Mouse (Mus musculus) adrenal gland (tissue): Measurements from ENCODE around the gene Anapc15.
"Not testable (repeated sequence)": the region's sequence is repeated elsewhere in the genome, so short reads cannot be mapped to it uniquely, and the experiment has no call there.

Source experiments
- intact Hi-C: fragments of 180-260 bp; cut with DNase I; formaldehyde crosslinking; loops from one replicate; pipeline ENCODE4 v1.15.1; 2025

Gene Anapc15

GRCm38 (mm10) chr7:101888460-101888859, 24.9 kb downstream of the Anapc15 start:
- intact Hi-C loops = no loop called here

DNA sequence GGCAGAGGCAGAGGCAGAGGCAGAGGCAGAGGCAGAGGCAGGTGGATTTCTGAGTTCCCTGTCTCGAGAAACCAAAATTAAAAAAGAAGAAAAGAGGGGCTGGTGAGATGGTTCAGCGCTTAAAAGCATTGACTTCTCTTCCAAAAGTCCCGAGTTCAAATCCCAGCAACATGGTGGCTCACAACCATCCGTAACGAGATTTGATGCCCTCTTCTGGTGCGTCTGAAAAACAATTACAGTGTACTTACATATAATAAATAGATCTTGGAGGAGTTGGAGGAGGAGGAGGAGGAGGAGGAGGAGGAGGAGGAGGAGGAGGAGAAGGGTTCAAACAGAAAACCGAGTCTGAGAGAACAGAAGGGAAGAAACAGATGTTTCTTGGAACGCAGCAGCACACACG, 32.2 kb downstream of the Anapc15 start:
- intact Hi-C loops = loop anchor here (5.0 kb wide), 1 partner anchor 58 kb away; the partner anchor contains the start of gene Inppl1

GRCm38 (mm10) chr7:101896104-101897066, 32.9 kb downstream of the Anapc15 start:
- intact Hi-C loops = loop anchor here (5.0 kb wide), 1 partner anchor 59 kb away; the partner anchor contains the start of gene Inppl1

- intact Hi-C loops = no loop called here
Observed at GRCm38 (mm10) chr7:101900331-101901097, 37.0 kb downstream of the Anapc15 start.

DNA sequence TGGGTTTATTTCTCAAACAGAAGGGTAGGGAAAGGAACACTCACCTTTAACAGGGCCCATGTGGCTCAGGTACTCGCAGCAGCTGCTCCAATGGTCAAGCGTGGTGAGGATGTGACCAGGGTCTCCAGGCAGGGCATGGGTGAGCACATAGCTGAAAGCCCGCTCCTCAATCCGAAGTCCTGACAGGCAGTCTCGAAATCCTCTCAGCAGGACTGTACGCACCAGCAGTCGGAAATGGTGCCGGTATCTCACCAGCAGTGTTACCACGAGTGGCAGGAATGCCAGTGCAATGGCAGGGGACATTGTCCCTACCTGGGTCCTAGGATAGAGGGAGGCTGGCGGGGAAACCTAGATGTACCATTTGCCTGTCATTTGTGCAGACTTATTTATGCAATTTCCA, 38.5 kb downstream of the Anapc15 start:
- intact Hi-C loops = no loop called here

DNA sequence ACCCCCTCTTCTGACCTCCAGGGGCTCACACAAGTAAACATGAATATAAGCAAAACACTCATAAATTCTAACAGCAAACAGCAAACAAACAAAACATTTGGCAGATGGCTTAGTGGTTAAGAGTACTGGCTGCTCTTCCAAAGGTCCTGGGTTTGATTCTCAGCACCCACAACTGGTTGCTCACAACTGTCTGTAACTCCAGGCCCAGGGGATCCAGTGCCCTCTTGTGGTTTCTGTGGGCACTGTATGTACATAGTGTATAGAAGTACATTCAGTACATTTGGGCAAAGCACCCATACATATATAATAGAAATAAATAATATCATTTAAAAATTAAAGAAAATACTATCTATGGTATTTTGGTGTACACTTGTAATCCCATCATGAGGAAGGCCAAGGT, 39.3 kb downstream of the Anapc15 start:
- intact Hi-C loops = no loop called here

- intact Hi-C loops = no loop called here
Observed at GRCm38 (mm10) chr7:101905561-101906286, 42.2 kb downstream of the Anapc15 start, which contains the start of gene Lamtor1. Gene Lamtor1 (plus strand): TSS chr7:101905904.

DNA sequence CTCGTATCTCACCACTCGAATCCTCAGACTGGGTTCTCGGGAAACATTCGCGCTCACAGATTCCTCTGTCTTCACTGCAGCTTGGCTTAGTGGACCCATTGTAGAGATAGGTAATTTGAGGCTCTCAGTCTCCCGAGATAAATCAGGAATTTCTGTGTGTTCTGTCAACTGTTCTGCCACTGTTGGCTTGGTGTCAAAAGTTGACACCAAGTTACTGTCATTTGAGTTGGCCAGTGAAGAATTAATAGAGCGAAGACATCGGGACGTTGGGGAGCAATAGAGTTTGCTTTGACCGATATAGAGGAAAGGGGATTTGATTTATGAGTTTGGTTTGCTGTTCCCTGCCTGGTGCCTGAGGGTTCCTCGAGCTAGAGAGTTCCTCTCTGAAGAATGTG, 42.8 kb downstream of the Anapc15 start, which contains the start of gene Tomt:
Tomt (minus strand) TSS at position 73 of the 395 bp plus-strand sequence.
- intact Hi-C loops = no loop called here

- intact Hi-C loops = no loop called here
Observed at GRCm38 (mm10) chr7:101906696-101907095, 43.2 kb downstream of the Anapc15 start.

- intact Hi-C loops = no loop called here
Observed at GRCm38 (mm10) chr7:101908367-101908766, 44.9 kb downstream of the Anapc15 start.

DNA sequence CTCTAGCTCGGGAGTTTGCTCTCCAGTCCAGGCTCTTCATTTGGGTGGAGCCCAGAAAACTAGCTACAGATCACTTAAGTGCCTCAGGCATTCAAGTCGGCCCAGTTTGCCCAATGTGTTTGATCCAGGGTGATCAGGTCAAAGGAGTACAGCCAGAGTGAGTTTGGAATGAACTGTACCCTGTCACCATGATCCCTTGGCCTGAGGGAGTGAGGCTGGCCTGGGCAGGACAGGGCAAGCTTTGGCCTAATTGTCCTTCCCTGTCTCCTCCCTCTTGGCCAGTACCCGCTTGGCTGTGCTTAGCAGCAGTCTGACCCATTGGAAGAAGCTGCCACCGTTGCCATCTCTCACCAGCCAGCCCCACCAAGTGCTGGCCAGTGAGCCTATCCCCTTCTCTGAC, 46.6 kb downstream of the Anapc15 start:
- intact Hi-C loops = no loop called here

DNA sequence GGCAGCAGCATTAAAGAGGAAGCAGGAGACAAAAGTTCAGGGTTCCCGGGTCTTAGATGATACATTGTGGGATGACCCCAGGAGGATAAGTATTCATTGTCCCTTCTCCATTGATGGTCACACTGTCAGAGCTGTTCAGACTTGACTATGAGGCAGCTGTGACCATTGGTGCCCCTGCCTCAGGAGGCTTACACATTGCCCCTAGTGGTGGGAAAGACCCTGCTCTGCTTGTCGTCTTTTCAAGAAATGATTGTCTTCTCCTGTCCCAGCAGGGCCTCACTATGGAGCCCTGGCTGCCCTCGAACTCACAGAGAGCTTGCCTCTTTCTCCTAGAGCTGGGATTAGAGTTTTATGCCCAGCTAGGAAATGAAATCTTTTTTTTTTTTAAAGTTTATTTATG, 48.5 kb downstream of the Anapc15 start:
- intact Hi-C loops = no loop called here

- intact Hi-C loops = loop anchor here (5.0 kb wide), 1 partner anchor 119 kb away; no protein-coding TSS in a partner anchor
Observed at GRCm38 (mm10) chr7:101918071-101918470, 54.6 kb downstream of the Anapc15 start.

- intact Hi-C loops = not testable (repeated sequence)
Observed at GRCm38 (mm10) chr7:101925892-101926291, 62.4 kb downstream of the Anapc15 start.

DNA sequence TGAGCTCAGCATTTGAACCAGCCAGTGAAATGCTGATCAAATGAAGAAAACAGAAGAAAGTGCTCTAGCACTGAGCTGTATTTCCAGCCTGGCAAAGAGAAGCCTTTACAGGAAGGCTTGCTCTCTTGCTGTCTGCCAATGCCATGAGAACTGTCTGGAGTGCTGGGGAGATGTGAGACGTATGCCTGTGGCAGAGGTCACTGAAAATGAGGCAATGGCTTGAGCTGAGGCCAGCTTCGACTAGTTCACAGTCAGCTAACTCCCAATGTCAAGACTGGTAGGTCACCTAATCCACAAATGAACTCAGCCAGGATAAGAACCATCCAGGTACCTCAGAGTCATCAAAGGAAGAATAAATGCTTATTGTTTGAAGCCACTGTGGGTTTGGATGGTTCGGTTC, 64.6 kb downstream of the Anapc15 start:
- intact Hi-C loops = no loop called here

GRCm38 (mm10) chr7:101932551-101932950, 69.0 kb downstream of the Anapc15 start:
- intact Hi-C loops = loop anchor here (5.0 kb wide), 1 partner anchor 40 kb away; no protein-coding TSS in a partner anchor

DNA sequence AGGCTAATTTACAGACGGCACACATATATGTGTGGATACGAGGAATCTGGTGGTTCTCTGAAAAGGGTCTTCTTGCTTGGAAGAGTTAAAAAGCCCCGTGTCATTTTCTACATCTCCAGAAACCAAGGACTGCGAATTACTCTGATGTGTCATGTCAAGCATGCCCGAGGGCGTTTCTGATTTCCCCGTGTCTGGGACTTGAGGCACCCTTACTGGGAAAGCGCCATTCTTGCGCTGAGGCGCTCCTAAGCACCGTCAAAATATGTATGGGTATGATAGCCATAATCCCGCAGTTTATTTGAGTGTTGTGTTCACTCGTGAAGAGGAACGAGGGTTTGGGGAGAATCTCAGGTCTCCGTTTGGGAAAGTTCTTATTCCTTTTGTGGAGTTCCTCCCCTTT, 69.8 kb downstream of the Anapc15 start:
- intact Hi-C loops = loop anchor here (5.0 kb wide), 1 partner anchor 39 kb away; no protein-coding TSS in a partner anchor

DNA sequence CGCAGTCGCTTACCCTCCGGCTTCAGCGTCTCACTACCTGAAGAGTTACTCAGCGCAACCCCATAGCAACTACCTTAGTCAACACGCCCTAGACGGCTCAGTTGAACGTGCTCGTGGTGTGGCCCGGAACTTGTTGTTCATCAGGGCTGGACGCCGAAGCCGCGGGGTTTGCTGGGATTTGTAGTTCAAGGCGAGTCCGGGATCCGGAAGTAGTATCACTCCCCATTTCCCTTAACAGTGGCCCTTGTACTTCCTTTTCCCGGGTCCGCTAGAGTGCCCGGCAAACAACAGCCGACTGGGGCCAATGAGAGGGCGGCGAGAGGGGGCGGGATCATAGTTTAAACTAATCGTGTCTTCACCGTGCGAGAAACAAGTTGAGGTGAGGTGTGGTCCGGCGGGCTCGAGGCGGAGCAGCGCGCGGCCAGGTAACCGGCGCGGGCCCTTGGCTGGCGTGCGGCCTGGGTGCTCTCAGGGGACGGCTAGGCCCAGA, 70.3 kb downstream of the Anapc15 start, which contains the start of the genes Lrrc51 and Numa1:
Lrrc51 (minus strand) TSS at position 145 of the 490 bp plus-strand sequence.
Numa1 (plus strand) TSS at position 361 of the 490 bp plus-strand sequence.
- intact Hi-C loops = loop anchor here (5.0 kb wide), 1 partner anchor 39 kb away; no protein-coding TSS in a partner anchor

GRCm38 (mm10) chr7:101935957-101936356, 72.4 kb downstream of the Anapc15 start:
- intact Hi-C loops = no loop called here

- intact Hi-C loops = no loop called here
Observed at GRCm38 (mm10) chr7:101936996-101937395, 73.5 kb downstream of the Anapc15 start.
